Mouse (Mus musculus) gastrocnemius, postnatal 25 days (tissue): ENCODE measurements at regions not wholly inside any gene's neighbourhood (a gene's known extent, or its start where the extent isn't known, plus 50 kb on each side); places are given as distances from the start of the nearest gene placed in this dataset.
"Not testable (repeated sequence)": the region's sequence is repeated elsewhere in the genome, so short reads cannot be mapped to it uniquely, and the experiment has no call there.

Source experiments
- DNase-seq: peaks from one replicate; pipeline ENCODE4 v3.0.0; 2022

- no peak for DNase-seq
Measured at GRCm38 (mm10) chr14:15872013-15872412, 377.1 kb upstream of the Ngly1 start.

GRCm38 (mm10) chr14:15880146-15880545, 368.9 kb upstream of the Ngly1 start:
- no peak for DNase-seq

- DNase-seq: peak; percentile 9
Measured at GRCm38 (mm10) chr14:15881284-15881683, 367.8 kb upstream of the Ngly1 start.

- DNase-seq: no peak
Measured at GRCm38 (mm10) chr14:15884641-15885340, 364.3 kb upstream of the Ngly1 start.

- no peak for DNase-seq
Measured at GRCm38 (mm10) chr14:15897098-15897497, 352.0 kb upstream of the Ngly1 start.

GRCm38 (mm10) chr14:15906429-15906828, 342.7 kb upstream of the Ngly1 start:
- not testable (repeated sequence) for DNase-seq

- not testable (repeated sequence) for DNase-seq
Measured at GRCm38 (mm10) chr14:15913206-15913605, 335.9 kb upstream of the Ngly1 start.

GRCm38 (mm10) chr14:15914176-15914575, 334.9 kb upstream of the Ngly1 start:
- DNase-seq: no peak

GRCm38 (mm10) chr14:15924676-15925075, 324.4 kb upstream of the Ngly1 start:
- not testable (repeated sequence) for DNase-seq

GRCm38 (mm10) chr14:15934729-15935128, 314.4 kb upstream of the Ngly1 start:
- no peak for DNase-seq

GRCm38 (mm10) chr14:15970321-15970720, 278.8 kb upstream of the Ngly1 start:
- no peak for DNase-seq

- no peak for DNase-seq
Measured at GRCm38 (mm10) chr14:15970767-15971166, 278.3 kb upstream of the Ngly1 start.

- no peak for DNase-seq
Measured at GRCm38 (mm10) chr14:15971306-15971705, 277.8 kb upstream of the Ngly1 start.

- no peak for DNase-seq
Measured at GRCm38 (mm10) chr14:15977366-15977765, 271.7 kb upstream of the Ngly1 start.

GRCm38 (mm10) chr14:15978329-15978728, 270.8 kb upstream of the Ngly1 start:
- no peak for DNase-seq

- no peak for DNase-seq
Measured at GRCm38 (mm10) chr14:16005409-16005808, 243.7 kb upstream of the Ngly1 start.

- DNase-seq: no peak
Measured at GRCm38 (mm10) chr14:16006968-16007367, 242.1 kb upstream of the Ngly1 start.

GRCm38 (mm10) chr14:16009778-16010177, 239.3 kb upstream of the Ngly1 start:
- no peak for DNase-seq

GRCm38 (mm10) chr14:16023853-16024252, 225.2 kb upstream of the Ngly1 start:
- no peak for DNase-seq

- no peak for DNase-seq
Measured at GRCm38 (mm10) chr14:16037771-16038170, 211.3 kb upstream of the Ngly1 start.

- DNase-seq: no peak
Measured at GRCm38 (mm10) chr14:16038336-16038735, 210.7 kb upstream of the Ngly1 start.

- no peak for DNase-seq
Measured at GRCm38 (mm10) chr14:16044466-16044865, 204.6 kb upstream of the Ngly1 start.

- DNase-seq: not testable (repeated sequence)
Measured at GRCm38 (mm10) chr14:16072534-16072933, 176.5 kb upstream of the Ngly1 start.

GRCm38 (mm10) chr14:16074089-16074488, 175.0 kb upstream of the Ngly1 start:
- no peak for DNase-seq
